ENCODE assay signal across 24 mouse cellular contexts in the genomic region with DNA sequence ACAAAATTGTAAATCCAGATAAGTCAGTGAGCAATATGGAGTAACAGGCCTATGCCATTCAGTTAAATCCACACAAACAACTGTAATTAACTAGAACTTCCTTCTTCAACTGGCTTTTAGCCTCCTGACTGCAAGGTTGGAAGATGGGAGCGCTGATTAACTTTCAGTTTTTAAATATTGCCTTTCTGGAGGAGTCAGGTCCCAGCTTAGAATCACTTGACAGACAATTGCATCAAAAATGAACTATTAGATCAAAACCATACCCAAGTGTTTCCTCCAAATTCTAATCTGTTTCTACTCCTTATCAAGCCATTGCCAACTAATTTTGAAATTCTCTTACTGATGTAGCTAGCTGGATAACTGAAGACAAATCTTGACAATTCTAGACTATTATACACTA.
A peak's percentile ranks its signal among the peaks of the same experiment; 100 is the strongest.
DNase-seq lines count a peak whose midpoint lies in the region; ATAC-seq and TF ChIP-seq lines count a peak whose summit lies in the region.
"Had no signal": no experiment of that assay in that cellular context is flagged by ENCODE, and none has a peak within 500 bp of the region (broad histone marks: within the 10 kb centered on the region; RNA-seq: fewer than 3 reads in every experiment).

No protein-coding gene starts in this region.

- H3K9me3 ChIP-seq in embryonic facial prominence, embryonic 14.5 days (ENCODE audit: control insufficient read depth, low read length) = no peaks in the 10 kb centered on the region
- H3K9me3 ChIP-seq in embryonic facial prominence, embryonic 10.5 days = no peaks in the 10 kb centered on the region
- no peaks in the 10 kb centered on the region for H3K9me3 ChIP-seq in forebrain, embryonic 16.5 days (ENCODE audit: control insufficient read depth, low read length)
- no peaks in the 10 kb centered on the region for H3K9me3 ChIP-seq in midbrain, embryonic 15.5 days
- H3K9me3 ChIP-seq: heart, embryonic 10.5 days; limb, embryonic 12.5 days; liver, embryonic 12.5 days had no signal

- no peak overlapping the region for H3K4me3 ChIP-seq in embryonic facial prominence, embryonic 14.5 days (ENCODE audit: low read depth, low read length)
- H3K4me3 ChIP-seq in embryonic facial prominence, embryonic 10.5 days = no peak overlapping the region
- H3K4me3 ChIP-seq in layer of hippocampus, adult 2 months = peak overlapping the region; percentile 87
- H3K4me3 ChIP-seq in forebrain, embryonic 16.5 days (replicated peaks; ENCODE audit: low read length) = peak overlapping the region; percentile 28
- H3K4me3 ChIP-seq in midbrain, embryonic 15.5 days = 0 out of 2 replicates have a peak overlapping the region, but pooled peaks have one; percentile 5
- H3K4me3 ChIP-seq: erythroblast, embryonic 14.5 days had no signal

- peaks cover 11% of the 10 kb centered on the region for H3K27me3 ChIP-seq in embryonic facial prominence, embryonic 14.5 days (replicated peaks; ENCODE audit: control insufficient read depth, insufficient read depth, low read length)
- H3K27me3 ChIP-seq in embryonic facial prominence, embryonic 10.5 days (replicated peaks; ENCODE audit: low read depth, poor library complexity, severe bottlenecking) = peaks cover 63% of the 10 kb centered on the region
- no peaks in the 10 kb centered on the region for H3K27me3 ChIP-seq in forebrain, embryonic 16.5 days (replicated peaks; ENCODE audit: control insufficient read depth, insufficient read depth, low read length)
- H3K27me3 ChIP-seq in midbrain, embryonic 15.5 days (replicated peaks) = no peaks in the 10 kb centered on the region

- intact Hi-C loops in left cerebral cortex, postnatal 25 days (cut with DNase I) = loop anchor here (10.0 kb wide), 1 partner anchor 211 kb away; no protein-coding TSS in a partner anchor

- TF ChIP-seq CTCF in layer of hippocampus, adult 2 months (conservative IDR thresholded peaks at IDR 0.05) = no peak

- no peak for DNase-seq in embryonic facial prominence, embryonic 14.5 days (ENCODE audit: low spot score)
- no peak for DNase-seq in embryonic facial prominence, embryonic 10.5 days (ENCODE audit: low spot score)
- no peak for DNase-seq in layer of hippocampus, adult 2 months (ENCODE audit: low spot score in 2 of 2)
- no peak for DNase-seq in layer of hippocampus, postnatal 10 days (ENCODE audit: low spot score in 2 of 2)
- no peak for DNase-seq in embryo, embryonic 10.5 days (ENCODE audit: low spot score)
- no peak for DNase-seq in left cerebral cortex, postnatal 25 days (ENCODE audit: low spot score in 2 of 2)
- DNase-seq: adrenal gland, postnatal 14 days; cerebellum, postnatal 36 days; gastrocnemius, postnatal 36 days; kidney, adult 2 months; kidney, postnatal 10 days; lung, adult 2 months; lung, postnatal 36 days; thymus, postnatal 14 days had no signal

- H3K4me2 ChIP-seq in embryonic facial prominence, embryonic 14.5 days (ENCODE audit: low read depth, low read length) = peak overlapping the region; percentile 43; the same call in 1 of the 2 replicates
- H3K4me2 ChIP-seq in forebrain, embryonic 16.5 days (ENCODE audit: low read length) = peak overlapping the region; percentile 69
- H3K4me2 ChIP-seq in midbrain, embryonic 15.5 days = peak overlapping the region; percentile 40; the same call in 1 of the 2 replicates

- WGBS in embryonic facial prominence, embryonic 14.5 days = 82% methylated on average over 1 of the region's 1 CpGs
- 75% methylated on average over 1 of the region's 1 CpGs for WGBS in embryonic facial prominence, embryonic 10.5 days
- WGBS in forebrain, embryonic 16.5 days = 50% methylated on average over 1 of the region's 1 CpGs
- WGBS in midbrain, embryonic 15.5 days = 86% methylated on average over 1 of the region's 1 CpGs

- H3K9ac ChIP-seq in embryonic facial prominence, embryonic 14.5 days (ENCODE audit: low read depth, low read length) = no peak overlapping the region
- H3K9ac ChIP-seq in forebrain, embryonic 16.5 days (replicated peaks; ENCODE audit: low read depth, low read length) = peak overlapping the region; percentile 53
- H3K9ac ChIP-seq in midbrain, embryonic 15.5 days = no peak overlapping the region
- H3K9ac ChIP-seq: limb, embryonic 12.5 days; liver, embryonic 12.5 days had no signal

- no peak overlapping the region for H3K27ac ChIP-seq in embryonic facial prominence, embryonic 14.5 days (replicated peaks; ENCODE audit: low read depth, low read length)
- H3K27ac ChIP-seq in embryonic facial prominence, embryonic 10.5 days (replicated peaks) = no peak overlapping the region
- peak overlapping the region; percentile 99 for H3K27ac ChIP-seq in layer of hippocampus, adult 2 months
- peak overlapping the region; percentile 96 for H3K27ac ChIP-seq in forebrain, embryonic 16.5 days (ENCODE audit: low read length)
- peak overlapping the region; percentile 73 for H3K27ac ChIP-seq in midbrain, embryonic 15.5 days
- H3K27ac ChIP-seq: heart, embryonic 10.5 days; limb, embryonic 12.5 days; liver, embryonic 12.5 days; stomach, postnatal 0 days had no signal

- no peaks in the 10 kb centered on the region for H3K36me3 ChIP-seq in embryonic facial prominence, embryonic 14.5 days (ENCODE audit: control insufficient read depth, insufficient read depth, low read length)
- no peaks in the 10 kb centered on the region for H3K36me3 ChIP-seq in embryonic facial prominence, embryonic 10.5 days (replicated peaks)
- H3K36me3 ChIP-seq in forebrain, embryonic 16.5 days (ENCODE audit: control insufficient read depth, insufficient read depth) = no peaks in the 10 kb centered on the region
- H3K36me3 ChIP-seq in midbrain, embryonic 15.5 days (replicated peaks) = no peaks in the 10 kb centered on the region
- H3K36me3 ChIP-seq: heart, embryonic 10.5 days; limb, embryonic 12.5 days; liver, embryonic 12.5 days had no signal

- peaks cover 22% of the 10 kb centered on the region for H3K4me1 ChIP-seq in embryonic facial prominence, embryonic 14.5 days (ENCODE audit: control insufficient read depth, insufficient read depth, low read length)
- peaks cover 32% of the 10 kb centered on the region for H3K4me1 ChIP-seq in embryonic facial prominence, embryonic 10.5 days
- H3K4me1 ChIP-seq in forebrain, embryonic 16.5 days (replicated peaks; ENCODE audit: control insufficient read depth, insufficient read depth, low read length) = peaks cover 33% of the 10 kb centered on the region
- H3K4me1 ChIP-seq in midbrain, embryonic 15.5 days = peaks cover 58% of the 10 kb centered on the region

- no peak for ATAC-seq in embryonic facial prominence, embryonic 14.5 days (ENCODE audit: low read depth)
- ATAC-seq in forebrain, embryonic 16.5 days = no peak
- ATAC-seq in midbrain, embryonic 15.5 days (replicated peaks) = no peak
- ATAC-seq: activated CD4-positive, CD25-positive, alpha-beta regulatory T cell, adult 4 months; CD4-positive, CD25-positive, alpha-beta regulatory T cell, adult 4 months; inflammation-experienced regulatory T-cells, adult 6 months; liver, embryonic 12.5 days had no signal

Comparison
In these comparisons a context has a peak if more than half of its experiments do, and no peak if none do; other contexts are left out.
1. H3K27ac ChIP-seq: peak in layer of hippocampus, adult 2 months (single experiment), forebrain, embryonic 16.5 days (single experiment) and midbrain, embryonic 15.5 days (single experiment); none in embryonic facial prominence, embryonic 14.5 days (single experiment) and embryonic facial prominence, embryonic 10.5 days (single experiment).
2. H3K4me3 ChIP-seq: peak in layer of hippocampus, adult 2 months (single experiment), forebrain, embryonic 16.5 days (single experiment) and midbrain, embryonic 15.5 days (single experiment); none in embryonic facial prominence, embryonic 14.5 days (single experiment) and embryonic facial prominence, embryonic 10.5 days (single experiment).
3. Peak in every context shown above with its lines, with median percentiles within 50 percentile points of each other: H3K4me2 ChIP-seq.